Mouse (Mus musculus) embryonic facial prominence, embryonic 12.5 days (tissue): ENCODE results near the gene Pbx3. TPM values are rescaled to one million over a fixed set of nuclear protein-coding genes. Genes with fewer than 3 reads are reported as not detected.

ENCODE experiments used
- ATAC-seq: fragments of 200-750 bp; cut with Nextera tagmentation; 2 replicates; pipeline ENCODE4 v1.8.0; 2017; ENCODE audit not compliant: insufficient number of reproducible peaks, insufficient read depth, low FRiP score, low TSS enrichment
- H3K27ac ChIP-seq: fragments of 300-500 bp; sonication (generic); 2 replicates; pipeline ENCODE4 v1.5.1; 2016; ENCODE audit warnings: mild to moderate bottlenecking
- H3K27me3 ChIP-seq: fragments of 300-500 bp; sonication (generic); 2 replicates; pipeline ENCODE4 v1.6.1; 2016; ENCODE audit warnings: mild to moderate bottlenecking, moderate library complexity
- H3K36me3 ChIP-seq: fragments of 300-500 bp; sonication (generic); 2 replicates; pipeline ENCODE4 v1.6.1; 2016; ENCODE audit warnings: mild to moderate bottlenecking
- H3K4me1 ChIP-seq: fragments of 300-500 bp; sonication (generic); 2 replicates; pipeline ENCODE4 v1.6.1; 2016
- H3K4me2 ChIP-seq: fragments of 300-500 bp; sonication (generic); replicated peaks from 2 replicates; pipeline ENCODE4 v1.6.1; 2016; ENCODE audit warnings: mild to moderate bottlenecking, moderate library complexity
- H3K4me3 ChIP-seq: fragments of 300-500 bp; sonication (generic); 2 replicates; pipeline ENCODE4 v1.5.1; 2016; ENCODE audit warnings: mild to moderate bottlenecking
- H3K9ac ChIP-seq: fragments of 300-500 bp; sonication (generic); 2 replicates; pipeline ENCODE4 v1.6.1; 2016; ENCODE audit warnings: mild to moderate bottlenecking, moderate library complexity
- H3K9me3 ChIP-seq: fragments of 300-500 bp; sonication (generic); 2 replicates; pipeline ENCODE4 v1.6.1; 2016; ENCODE audit warnings: mild to moderate bottlenecking, moderate library complexity
- WGBS: fragments of 180-500 bp; shearing (Covaris S2); methylation state at CpG from one replicate; pipeline ENCODE4 v1.1.7; 2016; 5-methylcytosine and 5-hydroxymethylcytosine counted together
- polyA plus RNA-seq: library from polyadenylated mRNA; unstranded; fragments of >200 nt; fragmentation: Nextera tagmentation; extraction: Ambion mirVana; gene quantifications from 2 replicates; pipeline ENCODE4 v1.2.1, GENCODE M21; 2016

The Pbx3 gene
- 36.8 and 41.4 TPM in 2 replicates for polyA plus RNA-seq

- peak within 1 kb of the TSS; percentile 94 for H3K4me3 ChIP-seq
- no peaks in the 10 kb centered on the region for H3K27me3 ChIP-seq
- peak within 1 kb of the TSS; percentile 88 for H3K4me2 ChIP-seq
- H3K9me3 ChIP-seq = no peaks in the 10 kb centered on the region
- no peaks in the 10 kb centered on the region for H3K36me3 ChIP-seq
- under 1% methylated on average over 67 of the region's 102 CpGs for WGBS
- ATAC-seq = peak; percentile 93
- peaks cover 11% of the 10 kb centered on the region for H3K4me1 ChIP-seq
- peak within 1 kb of the TSS; percentile 99 for H3K27ac ChIP-seq
- H3K9ac ChIP-seq = peak within 1 kb of the TSS; percentile 99
These were observed at the start of gene Pbx3 for GRCm38 (mm10) chr2:34372305-34373301. Gene Pbx3, minus strand, starts transcription at chr2:34373142.

GRCm38 (mm10) chr2:34420256-34420655 lies 47.3 kb upstream of the Pbx3 start:
- Histone ChIP-seq H3K27ac (no peak overlapping the region), H3K4me3 (no peak overlapping the region), H3K9me3 (no peaks in the 10 kb centered on the region), H3K27me3 (no peaks in the 10 kb centered on the region), H3K9ac (no peak overlapping the region), H3K4me1 (no peaks in the 10 kb centered on the region), H3K36me3 (no peaks in the 10 kb centered on the region), H3K4me2 (no peak overlapping the region)
- no peak for ATAC-seq
- 45% methylated on average over 1 of the region's 1 CpGs for WGBS

GRCm38 (mm10) chr2:34409741-34410340 lies 36.9 kb upstream of the Pbx3 start:
- no peak overlapping the region for H3K4me3 ChIP-seq
- no peaks in the 10 kb centered on the region for H3K27me3 ChIP-seq
- no peak overlapping the region for H3K27ac ChIP-seq
- ATAC-seq = no peak
- no peak overlapping the region for H3K4me2 ChIP-seq
- H3K36me3 ChIP-seq = no peaks in the 10 kb centered on the region
- H3K4me1 ChIP-seq = peaks cover 13% of the 10 kb centered on the region
- H3K9me3 ChIP-seq = no peaks in the 10 kb centered on the region
- 87% methylated on average over 5 of the region's 5 CpGs for WGBS
- H3K9ac ChIP-seq = no peak overlapping the region

DNA sequence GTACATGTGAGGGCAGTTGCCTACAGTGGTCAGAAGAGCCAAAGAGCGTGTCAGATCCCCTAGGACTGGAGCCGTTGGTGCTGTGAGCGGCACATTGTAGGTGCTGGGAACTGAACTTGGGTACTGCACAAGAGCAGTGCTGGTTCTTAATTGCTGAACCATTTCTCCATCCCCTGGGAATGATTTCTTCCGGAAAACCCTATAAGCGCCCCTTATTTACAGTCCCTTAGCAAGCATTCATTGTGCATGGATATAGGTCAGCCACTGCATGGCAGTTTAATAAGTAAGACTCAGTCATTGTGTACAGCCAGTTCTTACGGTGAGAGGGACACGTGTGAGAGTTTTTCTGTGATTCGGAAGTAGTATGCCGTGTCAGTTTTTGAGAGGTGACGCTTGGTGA lies 35.4 kb upstream of the Pbx3 start:
- H3K9ac ChIP-seq = no peak overlapping the region
- H3K4me3 ChIP-seq = no peak overlapping the region
- WGBS = 92% methylated on average over 10 of the region's 10 CpGs
- H3K4me2 ChIP-seq = no peak overlapping the region
- no peaks in the 10 kb centered on the region for H3K9me3 ChIP-seq
- H3K4me1 ChIP-seq = peaks cover 13% of the 10 kb centered on the region
- ATAC-seq = no peak
- no peak overlapping the region for H3K27ac ChIP-seq
- H3K36me3 ChIP-seq = no peaks in the 10 kb centered on the region
- no peaks in the 10 kb centered on the region for H3K27me3 ChIP-seq

GRCm38 (mm10) chr2:34407596-34407995 lies 34.7 kb upstream of the Pbx3 start:
- H3K4me1 ChIP-seq = peaks cover 13% of the 10 kb centered on the region
- H3K36me3 ChIP-seq = no peaks in the 10 kb centered on the region
- peak overlapping the region; percentile 80 for H3K4me2 ChIP-seq
- H3K9me3 ChIP-seq = no peaks in the 10 kb centered on the region
- H3K9ac ChIP-seq = peak overlapping the region; percentile 88
- H3K27ac ChIP-seq = no peak overlapping the region
- no peak for ATAC-seq
- 45% methylated on average over 7 of the region's 7 CpGs for WGBS
- H3K4me3 ChIP-seq = peak overlapping the region; percentile 97
- no peaks in the 10 kb centered on the region for H3K27me3 ChIP-seq

DNA sequence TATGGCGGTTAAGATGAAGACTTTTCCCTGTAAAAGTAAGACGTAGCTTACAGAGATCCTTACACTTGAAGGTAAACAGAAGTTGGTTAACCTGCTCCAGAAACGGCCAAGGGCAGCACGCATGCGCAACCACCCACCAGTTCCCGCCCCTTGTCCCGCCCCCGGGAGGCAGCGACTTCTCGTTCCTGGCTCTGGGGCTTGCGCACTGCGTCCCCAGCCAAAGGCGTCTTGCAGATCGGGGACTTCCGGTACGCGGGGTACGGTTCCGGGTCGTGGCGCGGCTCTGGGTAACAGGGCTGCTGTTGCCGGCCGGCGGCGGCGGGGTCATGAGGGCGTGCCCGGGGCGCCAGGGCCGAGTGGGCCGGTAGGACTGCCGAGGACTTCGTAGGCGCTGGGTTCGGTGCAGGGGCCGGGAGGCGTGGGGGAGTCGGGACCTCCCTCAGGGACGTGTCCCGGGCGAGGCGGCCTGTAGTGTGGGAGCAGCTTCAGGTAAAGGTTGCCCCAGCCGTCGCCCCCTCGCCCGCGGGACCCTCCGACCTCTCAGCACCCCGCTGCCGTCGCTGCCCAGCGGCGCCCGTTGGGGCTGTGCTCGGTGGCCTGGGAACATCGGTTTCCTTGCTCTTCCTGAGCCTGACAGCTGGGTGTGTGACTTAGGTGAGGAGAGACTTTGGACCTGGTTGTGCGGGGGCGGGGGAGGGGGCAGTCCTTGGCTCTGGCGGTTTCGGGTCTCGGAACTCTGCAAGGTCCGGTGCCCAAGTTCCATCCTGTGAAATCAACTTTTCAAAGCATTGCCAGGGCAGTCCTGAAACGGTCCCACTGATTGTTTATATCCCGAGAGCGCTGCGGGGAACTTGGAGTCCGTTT lies 33.9 kb upstream of the Pbx3 start, which contains the start of gene Mapkap1:
Gene Mapkap1 (plus strand): TSS at position 171 of the 864 bp plus-strand sequence.
- H3K27me3 ChIP-seq = no peaks in the 10 kb centered on the region
- peak within 1 kb of the TSS; percentile 88 for H3K9ac ChIP-seq
- peaks cover 13% of the 10 kb centered on the region for H3K4me1 ChIP-seq
- WGBS = under 1% methylated on average over 68 of the region's 68 CpGs
- peak within 1 kb of the TSS; percentile 36; the same call in 1 of the 2 replicates for H3K27ac ChIP-seq
- H3K4me2 ChIP-seq = peak within 1 kb of the TSS; percentile 80
- no peaks in the 10 kb centered on the region for H3K9me3 ChIP-seq
- H3K36me3 ChIP-seq = no peaks in the 10 kb centered on the region
- peak; percentile 99 for ATAC-seq
- peak within 1 kb of the TSS; percentile 97 for H3K4me3 ChIP-seq

DNA sequence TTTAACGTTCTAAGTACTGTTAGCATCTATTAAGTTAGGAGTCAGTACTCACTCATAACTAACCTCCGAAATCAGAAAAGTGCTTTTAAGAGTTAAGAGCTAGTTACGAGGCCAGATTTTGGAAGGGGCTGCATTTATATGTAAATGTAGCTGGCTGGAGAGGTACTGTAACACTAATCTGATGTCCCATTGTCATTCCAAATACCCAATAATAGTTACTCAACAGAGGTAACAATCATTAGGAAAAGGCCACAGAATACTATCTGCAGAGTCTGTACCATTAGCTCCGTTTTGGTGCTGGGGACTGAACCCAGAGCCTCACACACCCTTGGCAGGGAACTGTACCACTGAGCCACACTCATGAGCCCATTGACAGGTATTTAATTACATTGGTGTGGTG lies 26.6 kb upstream of the Pbx3 start:
- no peak overlapping the region for H3K9ac ChIP-seq
- H3K4me1 ChIP-seq = no peaks in the 10 kb centered on the region
- no peaks in the 10 kb centered on the region for H3K36me3 ChIP-seq
- no peaks in the 10 kb centered on the region for H3K27me3 ChIP-seq
- no peak overlapping the region for H3K4me2 ChIP-seq
- no peak overlapping the region for H3K4me3 ChIP-seq
- no peak for ATAC-seq
- H3K9me3 ChIP-seq = no peaks in the 10 kb centered on the region
- WGBS = 55% methylated on average over 4 of the region's 4 CpGs
- H3K27ac ChIP-seq = no peak overlapping the region

DNA sequence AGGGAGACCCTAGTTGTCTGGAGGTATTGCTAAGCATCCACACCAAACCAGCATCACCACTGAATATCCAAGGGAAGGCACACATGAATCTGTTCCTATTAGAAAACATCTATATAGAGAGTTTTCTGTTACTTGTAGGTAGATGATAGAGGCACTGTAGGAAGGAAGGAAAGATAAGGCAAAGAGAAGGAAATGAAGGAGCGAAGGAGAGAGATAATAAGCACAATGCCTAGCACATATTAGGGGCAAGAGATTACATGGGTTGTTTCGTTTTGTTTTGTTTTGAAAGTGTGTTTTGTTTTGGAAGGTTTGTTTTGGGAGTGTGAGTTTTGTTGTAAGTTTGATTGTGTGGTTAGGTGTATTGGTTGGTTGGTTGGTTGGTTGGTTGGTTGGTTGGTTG lies 6.0 kb upstream of the Pbx3 start:
- no peak for ATAC-seq
- 86% methylated on average over 2 of the region's 2 CpGs for WGBS
- H3K4me3 ChIP-seq = no peak overlapping the region
- H3K9me3 ChIP-seq = no peaks in the 10 kb centered on the region
- no peak overlapping the region for H3K27ac ChIP-seq
- no peaks in the 10 kb centered on the region for H3K36me3 ChIP-seq
- no peak overlapping the region for H3K9ac ChIP-seq
- no peak overlapping the region for H3K4me2 ChIP-seq
- no peaks in the 10 kb centered on the region for H3K4me1 ChIP-seq
- no peaks in the 10 kb centered on the region for H3K27me3 ChIP-seq

DNA sequence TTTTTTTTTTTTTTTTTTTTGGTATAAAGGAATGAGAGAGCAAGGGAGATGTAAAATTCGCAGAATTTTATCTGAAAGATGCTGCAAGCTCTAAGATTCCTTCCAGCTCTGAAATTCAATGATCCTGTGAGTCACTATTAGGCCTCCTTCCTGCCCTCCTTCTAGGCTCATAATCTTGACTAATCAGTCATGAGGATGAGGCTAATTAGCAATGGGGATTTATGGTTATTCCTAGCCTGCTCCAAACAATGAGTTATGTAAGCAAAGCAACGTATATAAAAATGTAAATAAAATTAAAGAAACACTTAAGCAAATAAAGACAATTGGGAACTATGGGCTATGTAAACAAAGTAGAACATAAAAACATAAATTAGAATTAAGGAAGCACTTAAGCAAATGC lies 1.4 kb upstream of the Pbx3 start:
- Histone ChIP-seq H3K9me3 (no peaks in the 10 kb centered on the region), H3K27ac (no peak overlapping the region), H3K4me2 (no peak overlapping the region), H3K36me3 (no peaks in the 10 kb centered on the region), H3K4me1 (peaks cover 4% of the 10 kb centered on the region; the same call in 1 of the 2 replicates), H3K27me3 (no peaks in the 10 kb centered on the region), H3K9ac (no peak overlapping the region), H3K4me3 (no peak overlapping the region)
- 58% methylated on average over 2 of the region's 2 CpGs for WGBS
- ATAC-seq = no peak

GRCm38 (mm10) chr2:34373886-34374285 lies 944 bp upstream of the Pbx3 start:
- H3K36me3 ChIP-seq = no peaks in the 10 kb centered on the region
- 0 out of 2 replicates have a peak overlapping the region, but pooled peaks have one; percentile 94 for H3K4me3 ChIP-seq
- H3K27ac ChIP-seq = no peak overlapping the region
- WGBS = 34% methylated on average over 3 of the region's 3 CpGs
- H3K4me2 ChIP-seq = no peak overlapping the region
- H3K9me3 ChIP-seq = no peaks in the 10 kb centered on the region
- H3K4me1 ChIP-seq = peaks cover 4% of the 10 kb centered on the region; the same call in 1 of the 2 replicates
- ATAC-seq = no peak
- no peak overlapping the region for H3K9ac ChIP-seq
- H3K27me3 ChIP-seq = no peaks in the 10 kb centered on the region
